Mouse (Mus musculus) left cerebral cortex, adult 2 months (tissue): ENCODE results near the gene Trmt61a. TPM values are rescaled to one million over a fixed set of nuclear protein-coding genes. Genes with fewer than 3 reads are reported as not detected.

ENCODE experiments used
- DNase-seq, 2 experiments: peaks; one replicate each; pipeline ENCODE4 v3.0.0; 2021 to 2022; ENCODE audit warnings: low spot score in 2 of 2, mixed read lengths in 1 of 2; ENCODE audit errors: extremely low spot score in 1 of 2
- H3K27ac ChIP-seq: fragments of 200-600 bp; 2 replicates; pipeline ENCODE4 v1.8.1; 2022
- H3K4me3 ChIP-seq: fragments of 200-600 bp; 2 replicates; pipeline ENCODE4 v1.8.1; 2022
- CTCF ChIP-seq: fragments of 200-600 bp; IDR thresholded peaks from 2 replicates; pipeline ENCODE4 v1.8.1; 2022; ENCODE audit warnings: antibody characterized with exemption, mild to moderate bottlenecking, moderate library complexity
- intact Hi-C: fragments of 180-260 bp; cut with DNase I; formaldehyde crosslinking; loops from one replicate; pipeline ENCODE4 v1.15.1; 2025
- total RNA-seq, 2 experiments: library from RNA; stranded (reverse); gene quantifications; 2 replicates each; pipeline ENCODE4 v1.2.3; 2021

Gene Trmt61a
- total RNA-seq, 2 experiments from 2014 or later, result 18.9 to 20.2 TPM

GRCm38 (mm10) chr12:111689426-111689825, 11.5 kb downstream of the Trmt61a start:
- Histone ChIP-seq H3K4me3 (no peak overlapping the region), H3K27ac (no peak overlapping the region)
- intact Hi-C loops, result no loop called here
- no peak for DNase-seq
- no peak for TF ChIP-seq CTCF

GRCm38 (mm10) chr12:111691346-111691872, 13.5 kb downstream of the Trmt61a start:
- peak; percentile 3 for TF ChIP-seq CTCF

GRCm38 (mm10) chr12:111692899-111693298, 15.0 kb downstream of the Trmt61a start:
- intact Hi-C loops, result no loop called here
- Histone ChIP-seq H3K27ac (peak overlapping the region; percentile 91), H3K4me3 (no peak overlapping the region)
- no peak for DNase-seq
- no peak for TF ChIP-seq CTCF

More at GRCm38 (mm10) chr12:111691346-111691872, 13.5 kb downstream of the Trmt61a start:
- intact Hi-C loops, result no loop called here
- peak in 1 of 2 experiments; percentile 38 for DNase-seq
- H3K27ac ChIP-seq, result peak overlapping the region; percentile 68
- no peak overlapping the region for H3K4me3 ChIP-seq

GRCm38 (mm10) chr12:111693341-111694270, 15.7 kb downstream of the Trmt61a start:
- DNase-seq, result peak in 1 of 2 experiments; percentile 77
- Histone ChIP-seq H3K4me3 (no peak overlapping the region), H3K27ac (peak overlapping the region; percentile 91)
- TF ChIP-seq CTCF, result no peak
- intact Hi-C loops, result loop anchor here (1.0 kb wide), 1 partner anchor 21 kb away; the partner anchor contains the start of gene Ckb

- peak in 1 of 2 experiments; percentile 57 for DNase-seq
- Histone ChIP-seq H3K4me3 (no peak overlapping the region), H3K27ac (peak overlapping the region; percentile 91)
- no peak for TF ChIP-seq CTCF
- intact Hi-C loops, result loop anchor here (1.0 kb wide), 1 partner anchor 22 kb away; the partner anchor contains the start of gene Ckb
Observed at GRCm38 (mm10) chr12:111694271-111694781, 16.4 kb downstream of the Trmt61a start.

GRCm38 (mm10) chr12:111694880-111695804, 17.2 kb downstream of the Trmt61a start:
- intact Hi-C loops, result loop anchor here (1.0 kb wide), 1 partner anchor 23 kb away; the partner anchor contains the start of gene Ckb
- peak overlapping the region; percentile 91 for H3K27ac ChIP-seq
- peak in 1 of 2 experiments; percentile 61 for DNase-seq
- no peak overlapping the region for H3K4me3 ChIP-seq
- TF ChIP-seq CTCF, result no peak

- peak overlapping the region; percentile 91 for H3K27ac ChIP-seq
- no peak overlapping the region for H3K4me3 ChIP-seq
- TF ChIP-seq CTCF, result peak; percentile 79
- intact Hi-C loops, result loop anchor here (1.0 kb wide), 2 partner anchors 28 to 43 kb away; no protein-coding TSS in a partner anchor
- DNase-seq, result peak; percentile 76 to 77
Observed at GRCm38 (mm10) chr12:111696239-111696638, 18.3 kb downstream of the Trmt61a start.

GRCm38 (mm10) chr12:111697708-111698107, 19.8 kb downstream of the Trmt61a start:
- TF ChIP-seq CTCF, result no peak
- intact Hi-C loops, result no loop called here
- Histone ChIP-seq H3K27ac (peak overlapping the region; percentile 83), H3K4me3 (no peak overlapping the region)
- DNase-seq, result no peak

- TF ChIP-seq CTCF, result no peak
- Histone ChIP-seq H3K4me3 (no peak overlapping the region), H3K27ac (peak overlapping the region; percentile 83)
- DNase-seq, result no peak
- intact Hi-C loops, result no loop called here
Observed at GRCm38 (mm10) chr12:111698346-111698913, 20.5 kb downstream of the Trmt61a start.

- peak overlapping the region; percentile 83 for H3K27ac ChIP-seq
- no peak overlapping the region for H3K4me3 ChIP-seq
- TF ChIP-seq CTCF, result no peak
- no peak for DNase-seq
- intact Hi-C loops, result no loop called here
Observed at GRCm38 (mm10) chr12:111699542-111699941, 21.6 kb downstream of the Trmt61a start.
